Mouse (Mus musculus): Measurements from ENCODE around the gene Tsc1.

Gene Tsc1

GRCm38 (mm10) chr2:28616358-28616757 lies 24.7 kb upstream of the Tsc1 start:
- no peak for DNase-seq (ENCODE audit: low spot score in 2 of 2)

GRCm38 (mm10) chr2:28616874-28617273 lies 24.2 kb upstream of the Tsc1 start:
- DNase-seq (ENCODE audit: low spot score in 2 of 2), result no peak

- no peak for DNase-seq (ENCODE audit: low spot score in 2 of 2)
Measured at GRCm38 (mm10) chr2:28617498-28618486, 23.2 kb upstream of the Tsc1 start.

GRCm38 (mm10) chr2:28618777-28619336 lies 22.2 kb upstream of the Tsc1 start:
- no peak for DNase-seq (ENCODE audit: low spot score in 2 of 2)

- no peak for DNase-seq (ENCODE audit: low spot score in 2 of 2)
Measured at GRCm38 (mm10) chr2:28619369-28619768, 21.7 kb upstream of the Tsc1 start.

GRCm38 (mm10) chr2:28620522-28620921 lies 20.5 kb upstream of the Tsc1 start:
- DNase-seq (ENCODE audit: low spot score in 2 of 2), result no peak

- DNase-seq (ENCODE audit: low spot score in 2 of 2), result no peak
Measured at GRCm38 (mm10) chr2:28621111-28621510, 19.9 kb upstream of the Tsc1 start.

- DNase-seq (ENCODE audit: low spot score in 2 of 2), result no peak
Measured at GRCm38 (mm10) chr2:28621664-28622171, 19.3 kb upstream of the Tsc1 start, which contains the start of gene Gfi1b. Gfi1b (minus strand) TSS chr2:28621982.

- DNase-seq (ENCODE audit: low spot score in 2 of 2), result no peak
Measured at GRCm38 (mm10) chr2:28622521-28623124, 18.4 kb upstream of the Tsc1 start.

- no peak for DNase-seq (ENCODE audit: low spot score in 2 of 2)
Measured at GRCm38 (mm10) chr2:28624870-28625269, 16.2 kb upstream of the Tsc1 start.

- no peak for DNase-seq (ENCODE audit: low spot score in 2 of 2)
Measured at GRCm38 (mm10) chr2:28626038-28626437, 15.0 kb upstream of the Tsc1 start.

- DNase-seq (ENCODE audit: low spot score in 2 of 2), result no peak
Measured at GRCm38 (mm10) chr2:28628053-28628452, 13.0 kb upstream of the Tsc1 start.

- no peak for DNase-seq (ENCODE audit: low spot score in 2 of 2)
Measured at GRCm38 (mm10) chr2:28629911-28630381, 11.1 kb upstream of the Tsc1 start.

- DNase-seq (ENCODE audit: low spot score in 2 of 2), result no peak
Measured at GRCm38 (mm10) chr2:28632626-28633025, 8.4 kb upstream of the Tsc1 start.

GRCm38 (mm10) chr2:28633136-28633535 lies 7.9 kb upstream of the Tsc1 start:
- no peak for DNase-seq (ENCODE audit: low spot score in 2 of 2)

GRCm38 (mm10) chr2:28635199-28635598 lies 5.8 kb upstream of the Tsc1 start:
- no peak for DNase-seq (ENCODE audit: low spot score in 2 of 2)

- no peak for DNase-seq (ENCODE audit: low spot score in 2 of 2)
Measured at GRCm38 (mm10) chr2:28637106-28637845, 3.8 kb upstream of the Tsc1 start.

GRCm38 (mm10) chr2:28638352-28638751 lies 2.7 kb upstream of the Tsc1 start:
- no peak for DNase-seq (ENCODE audit: low spot score in 2 of 2)

- no peak for DNase-seq (ENCODE audit: low spot score in 2 of 2)
Measured at GRCm38 (mm10) chr2:28638886-28639285, 2.1 kb upstream of the Tsc1 start.

GRCm38 (mm10) chr2:28639794-28640193 lies 1.2 kb upstream of the Tsc1 start:
- no peak for DNase-seq (ENCODE audit: low spot score in 2 of 2)

GRCm38 (mm10) chr2:28641435-28641941 lies 460 bp downstream of the Tsc1 start:
- peak; percentile 14 to 20 for DNase-seq (ENCODE audit: low spot score in 2 of 2)

All from right cerebral cortex, postnatal 36 days (tissue).